Mouse (Mus musculus) intestine, embryonic 16.5 days (tissue): ENCODE results near the gene Son. TPM values are rescaled to one million over a fixed set of nuclear protein-coding genes. Genes with fewer than 3 reads are reported as not detected.

ENCODE experiments used
- ATAC-seq: fragments of 200-750 bp; cut with Nextera tagmentation; 2 replicates; pipeline ENCODE4 v1.8.0; 2017; ENCODE audit warnings: moderate TSS enrichment, moderate library complexity
- H3K27ac ChIP-seq: fragments of 300-500 bp; sonication (generic); 2 replicates; pipeline ENCODE4 v1.5.1; 2014; ENCODE audit warnings: mild to moderate bottlenecking, low read length
- H3K27me3 ChIP-seq: fragments of 300-500 bp; sonication (generic); replicated peaks from 2 replicates; pipeline ENCODE4 v1.6.1; 2014; ENCODE audit warnings: low read length, control low read depth, mixed read lengths; ENCODE audit not compliant: control insufficient read depth, insufficient read depth
- H3K36me3 ChIP-seq: fragments of 300-500 bp; sonication (generic); 2 replicates; pipeline ENCODE4 v1.6.1; 2014; ENCODE audit warnings: low read length, control low read depth; ENCODE audit not compliant: control insufficient read depth, insufficient read depth
- H3K4me1 ChIP-seq: fragments of 300-500 bp; sonication (generic); 2 replicates; pipeline ENCODE4 v1.6.1; 2014; ENCODE audit warnings: low read length, control low read depth, mixed read lengths; ENCODE audit not compliant: control insufficient read depth, insufficient read depth
- H3K4me2 ChIP-seq: fragments of 300-500 bp; sonication (generic); 2 replicates; pipeline ENCODE4 v1.6.1; 2014; ENCODE audit warnings: low read depth, low read length, control low read depth
- H3K4me3 ChIP-seq: fragments of 300-500 bp; sonication (generic); 2 replicates; pipeline ENCODE4 v1.5.1; 2014; ENCODE audit warnings: mild to moderate bottlenecking, low read length
- H3K9ac ChIP-seq: fragments of 300-500 bp; sonication (generic); 2 replicates; pipeline ENCODE4 v1.6.1; 2014; ENCODE audit warnings: low read depth, low read length
- H3K9me3 ChIP-seq: fragments of 300-500 bp; sonication (generic); 2 replicates; pipeline ENCODE4 v1.6.1; 2016; ENCODE audit warnings: low read length, control low read depth; ENCODE audit not compliant: control insufficient read depth
- WGBS: fragments of 180-500 bp; shearing (Covaris S2); extraction: QIAGEN DNeasy Blood & Tissue Kit; methylation state at CpG from one replicate; pipeline ENCODE4 v1.1.7; 2014; 5-methylcytosine and 5-hydroxymethylcytosine counted together
- polyA plus RNA-seq: library from polyadenylated mRNA; unstranded; fragments of >200 nt; fragmentation: Nextera tagmentation; extraction: Ambion mirVana; gene quantifications from 2 replicates; pipeline ENCODE4 v1.2.1, GENCODE M21; 2015

Son gene
- polyA plus RNA-seq = 69.8 and 76.6 TPM in 2 replicates

DNA sequence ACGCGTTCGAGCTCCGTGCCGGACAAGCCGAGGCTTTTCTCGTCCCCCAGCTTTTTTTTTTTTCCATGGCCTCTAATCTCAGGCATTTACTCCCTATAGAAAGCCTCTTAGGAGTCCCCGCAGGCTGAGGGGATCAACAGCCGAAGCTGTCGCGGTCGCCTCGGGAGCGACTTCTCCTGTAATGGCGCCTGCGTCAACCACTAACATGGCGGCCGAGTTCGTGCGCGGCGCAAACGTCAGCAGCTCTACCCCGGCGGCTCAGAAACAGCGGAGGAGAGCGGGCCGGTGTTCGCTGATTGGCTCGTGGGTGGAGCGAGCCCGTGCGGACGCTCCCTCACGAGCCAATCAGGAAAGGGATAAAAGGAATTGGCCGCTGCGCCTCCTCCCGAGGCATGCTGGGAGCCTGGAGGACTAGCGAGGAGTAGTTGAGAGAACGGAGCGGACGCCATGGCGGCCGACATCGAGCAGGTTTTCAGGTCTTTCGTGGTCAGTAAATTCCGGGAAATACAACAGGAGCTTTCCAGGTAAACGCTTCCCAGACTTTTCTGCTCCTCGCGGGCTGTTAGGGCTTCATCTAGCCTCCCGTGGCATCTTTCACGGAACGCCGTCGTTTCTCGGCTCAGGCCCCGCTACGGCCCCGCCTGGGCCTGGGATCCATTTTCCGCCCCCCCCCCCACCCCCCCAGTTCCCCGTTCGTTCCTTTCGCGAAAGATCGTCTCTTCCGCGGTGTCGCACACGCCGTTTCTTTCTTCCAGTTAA is at the start of gene Son:
Son (plus strand) TSS at position 46 of the 759 bp plus-strand sequence.
- Histone ChIP-seq H3K36me3 (peaks cover 8% of the 10 kb centered on the region; the same call in 1 of the 2 replicates), H3K4me2 (peak within 1 kb of the TSS; percentile 98), H3K9ac (peak within 1 kb of the TSS; percentile 90), H3K4me1 (peaks cover 5% of the 10 kb centered on the region), H3K27ac (peak within 1 kb of the TSS; percentile 99), H3K4me3 (peak within 1 kb of the TSS; percentile 72), H3K27me3 (no peaks in the 10 kb centered on the region), H3K9me3 (no peaks in the 10 kb centered on the region)
- ATAC-seq = peak; percentile 96
- under 1% methylated on average over 70 of the region's 70 CpGs for WGBS

DNA sequence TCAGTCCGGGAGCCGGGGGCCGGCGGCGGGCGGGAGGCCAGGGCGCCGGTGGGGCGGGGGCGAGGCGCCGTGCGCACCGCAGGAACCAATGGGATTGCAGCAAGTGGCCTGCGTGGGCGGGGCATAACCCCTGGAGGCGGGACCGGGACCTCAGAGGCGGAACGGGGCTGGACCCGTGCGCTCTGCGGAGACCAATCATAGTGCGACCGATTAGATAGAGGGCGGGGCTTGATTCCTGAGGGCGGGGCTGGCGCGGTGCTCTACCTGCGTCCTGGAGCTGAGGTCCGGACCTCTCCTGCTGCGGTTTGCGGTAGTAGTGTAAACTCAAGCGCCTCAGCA is 49.7 kb upstream of the Son start, which contains the start of gene Tmem50b:
Tmem50b (minus strand) TSS at position 129 of the 339 bp plus-strand sequence.
- peak; percentile 98 for ATAC-seq
- H3K4me3 ChIP-seq = peak within 1 kb of the TSS; percentile 83
- H3K4me1 ChIP-seq = peaks cover 8% of the 10 kb centered on the region
- H3K4me2 ChIP-seq = peak within 1 kb of the TSS; percentile 97
- H3K9me3 ChIP-seq = no peaks in the 10 kb centered on the region
- H3K27ac ChIP-seq = peak within 1 kb of the TSS; percentile 37; the same call in 1 of the 2 replicates
- peak within 1 kb of the TSS; percentile 82 for H3K9ac ChIP-seq
- no peaks in the 10 kb centered on the region for H3K27me3 ChIP-seq
- no peaks in the 10 kb centered on the region for H3K36me3 ChIP-seq
- WGBS = 1% methylated on average over 26 of the region's 34 CpGs

- Histone ChIP-seq H3K36me3 (no peaks in the 10 kb centered on the region), H3K4me3 (no peak overlapping the region), H3K9ac (no peak overlapping the region), H3K27ac (no peak overlapping the region), H3K27me3 (no peaks in the 10 kb centered on the region), H3K4me1 (peaks cover 8% of the 10 kb centered on the region), H3K9me3 (no peaks in the 10 kb centered on the region), H3K4me2 (no peak overlapping the region)
- ATAC-seq = no peak
Measured at GRCm38 (mm10) chr16:91599242-91599641, 48.1 kb upstream of the Son start.

DNA sequence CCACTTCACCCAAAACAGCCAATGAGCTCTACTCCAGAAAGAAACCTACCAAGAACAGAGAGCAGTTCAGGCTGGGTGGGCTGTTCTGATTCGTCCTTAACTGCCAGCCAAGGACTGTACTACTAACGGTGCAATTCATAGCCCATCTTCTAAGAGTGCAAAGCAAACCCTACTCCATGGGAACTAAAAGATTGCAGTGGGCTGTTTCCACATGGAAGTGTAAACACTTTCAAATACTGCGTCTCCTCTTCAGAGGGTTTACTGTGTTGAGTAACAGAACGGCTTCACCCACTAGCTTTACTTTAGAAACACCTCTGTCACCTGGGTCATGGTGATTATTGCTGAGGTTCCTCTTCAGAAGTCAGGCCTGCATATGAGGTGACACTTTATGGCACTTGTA is 46.2 kb upstream of the Son start:
- Histone ChIP-seq H3K9ac (no peak overlapping the region), H3K27me3 (no peaks in the 10 kb centered on the region), H3K4me3 (no peak overlapping the region), H3K27ac (no peak overlapping the region; the same call in 1 of the 2 replicates), H3K4me1 (peaks cover 8% of the 10 kb centered on the region), H3K4me2 (no peak overlapping the region), H3K36me3 (no peaks in the 10 kb centered on the region), H3K9me3 (no peaks in the 10 kb centered on the region)
- ATAC-seq = no peak
- 37% methylated on average over 4 of the region's 4 CpGs for WGBS

DNA sequence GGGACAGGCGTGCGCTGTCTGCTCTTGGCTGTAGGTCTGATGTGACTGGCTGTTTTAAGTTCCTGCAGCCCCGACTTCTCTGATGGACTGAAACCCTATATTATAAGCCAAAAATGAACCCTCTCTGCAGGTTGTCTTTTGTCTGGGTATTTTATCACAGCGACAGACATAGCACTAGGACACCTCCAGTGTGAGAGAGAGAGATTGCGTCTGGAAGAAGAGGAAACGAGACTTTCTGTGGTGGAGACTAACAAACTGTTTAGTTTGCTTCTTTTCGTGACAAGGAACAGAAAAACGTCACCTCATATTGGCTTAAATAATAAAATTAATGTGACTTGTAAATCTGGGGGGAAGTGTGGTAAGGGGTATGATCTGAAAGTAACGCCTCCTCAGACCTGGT is 45.6 kb upstream of the Son start:
- no peak overlapping the region for H3K27ac ChIP-seq
- peaks cover 4% of the 10 kb centered on the region for H3K4me1 ChIP-seq
- WGBS = 53% methylated on average over 9 of the region's 9 CpGs
- H3K27me3 ChIP-seq = no peaks in the 10 kb centered on the region
- no peaks in the 10 kb centered on the region for H3K36me3 ChIP-seq
- no peaks in the 10 kb centered on the region for H3K9me3 ChIP-seq
- H3K4me3 ChIP-seq = no peak overlapping the region
- no peak overlapping the region for H3K9ac ChIP-seq
- no peak overlapping the region for H3K4me2 ChIP-seq
- ATAC-seq = no peak

DNA sequence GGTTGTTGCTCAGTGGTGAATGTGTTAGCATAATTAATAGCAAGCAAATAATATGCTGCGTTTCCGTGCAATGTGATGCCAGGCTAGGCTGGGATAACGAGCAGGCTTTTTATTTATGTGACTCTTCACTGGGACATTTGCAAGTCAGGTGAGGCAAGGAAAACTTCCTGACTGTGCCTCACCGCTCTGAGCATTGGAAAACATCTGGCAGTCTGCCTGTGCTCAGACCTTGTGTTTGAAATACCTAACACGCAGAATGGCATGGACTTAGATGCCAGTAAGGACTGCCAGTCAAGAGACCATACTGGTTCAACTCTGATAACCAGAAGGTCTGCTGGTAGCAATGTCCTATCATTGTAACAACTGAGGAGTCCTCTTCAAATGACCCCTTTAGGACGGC is 42.1 kb upstream of the Son start:
- H3K27me3 ChIP-seq = no peaks in the 10 kb centered on the region
- H3K4me1 ChIP-seq = no peaks in the 10 kb centered on the region
- no peaks in the 10 kb centered on the region for H3K36me3 ChIP-seq
- 85% methylated on average over 6 of the region's 6 CpGs for WGBS
- H3K9me3 ChIP-seq = no peaks in the 10 kb centered on the region
- ATAC-seq = no peak
- no peak overlapping the region for H3K9ac ChIP-seq
- no peak overlapping the region for H3K27ac ChIP-seq
- H3K4me2 ChIP-seq = no peak overlapping the region
- H3K4me3 ChIP-seq = no peak overlapping the region

DNA sequence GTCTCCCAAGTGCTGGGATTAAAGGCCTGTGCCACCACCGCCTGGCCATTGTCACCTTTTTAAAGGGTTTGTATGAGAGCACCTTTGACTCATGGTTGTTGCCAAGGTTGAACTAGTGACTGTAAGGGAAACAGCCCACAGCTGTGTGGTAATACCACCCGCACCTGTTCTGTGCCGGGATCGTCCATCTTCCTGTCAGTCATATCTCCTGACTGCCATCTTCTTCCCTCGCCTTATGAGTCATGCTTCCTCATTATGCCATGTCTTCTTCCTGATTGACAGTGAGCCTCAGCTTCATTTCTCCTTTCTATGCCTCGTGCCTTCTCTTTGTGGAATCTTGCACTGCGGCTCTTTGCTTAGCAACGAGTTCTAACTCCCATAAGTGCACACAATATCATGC is 40.3 kb upstream of the Son start:
- Histone ChIP-seq H3K4me2 (no peak overlapping the region), H3K4me3 (no peak overlapping the region), H3K27ac (no peak overlapping the region), H3K36me3 (no peaks in the 10 kb centered on the region), H3K27me3 (no peaks in the 10 kb centered on the region), H3K9me3 (no peaks in the 10 kb centered on the region), H3K9ac (no peak overlapping the region), H3K4me1 (no peaks in the 10 kb centered on the region)
- WGBS = 81% methylated on average over 8 of the region's 8 CpGs
- ATAC-seq = no peak

GRCm38 (mm10) chr16:91609501-91610245 is 37.6 kb upstream of the Son start:
- H3K36me3 ChIP-seq = no peaks in the 10 kb centered on the region
- no peaks in the 10 kb centered on the region for H3K4me1 ChIP-seq
- WGBS = 73% methylated on average over 9 of the region's 9 CpGs
- no peaks in the 10 kb centered on the region for H3K9me3 ChIP-seq
- no peak overlapping the region for H3K4me2 ChIP-seq
- no peaks in the 10 kb centered on the region for H3K27me3 ChIP-seq
- no peak overlapping the region for H3K27ac ChIP-seq
- no peak for ATAC-seq
- no peak overlapping the region for H3K9ac ChIP-seq
- no peak overlapping the region for H3K4me3 ChIP-seq

DNA sequence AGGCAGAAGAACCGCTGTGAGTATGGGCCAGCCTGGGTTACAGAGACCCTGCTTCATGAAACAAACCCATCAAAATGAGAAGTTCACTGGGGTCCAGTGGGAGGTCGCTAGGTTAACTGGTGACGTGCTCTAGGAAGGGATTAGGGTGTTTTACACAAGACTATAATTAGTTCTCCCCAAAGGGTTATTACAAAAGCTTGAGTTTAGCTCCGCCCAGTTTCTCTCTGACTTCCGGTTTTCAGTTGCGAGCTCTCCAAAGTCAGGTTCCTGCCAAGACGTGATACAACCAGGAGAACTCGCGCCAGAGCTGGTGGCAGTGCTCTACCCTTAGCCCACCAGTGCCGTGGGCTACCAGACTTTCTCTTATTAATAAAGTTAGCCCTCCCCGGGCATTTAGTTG is 36.1 kb upstream of the Son start:
- H3K9ac ChIP-seq = no peak overlapping the region
- H3K4me3 ChIP-seq = no peak overlapping the region
- no peaks in the 10 kb centered on the region for H3K27me3 ChIP-seq
- no peaks in the 10 kb centered on the region for H3K36me3 ChIP-seq
- no peak overlapping the region for H3K27ac ChIP-seq
- no peak overlapping the region for H3K4me2 ChIP-seq
- ATAC-seq = no peak
- no peaks in the 10 kb centered on the region for H3K4me1 ChIP-seq
- H3K9me3 ChIP-seq = no peaks in the 10 kb centered on the region
- 76% methylated on average over 11 of the region's 11 CpGs for WGBS
